7 mouse cellular contexts compared by ENCODE assay signal in genomic region chr2:48950252-48950315, GRCm38 (mm10). TPM values are rescaled to one million over a fixed set of nuclear protein-coding genes. Genes with fewer than 3 reads are reported as not detected.
A peak's percentile ranks its signal among the peaks of the same experiment; 100 is the strongest.
DNase-seq lines count a peak whose midpoint lies in the region; ATAC-seq and TF ChIP-seq lines count a peak whose summit lies in the region.

TSS of gene Orc4 (minus strand) at chr2:48950277.

- H3K27me3 ChIP-seq in forebrain, embryonic 12.5 days, result no peaks in the 10 kb centered on the region
- H3K27me3 ChIP-seq in hindbrain, embryonic 10.5 days (ENCODE audit: insufficient read depth, poor library complexity, severe bottlenecking), result no peaks in the 10 kb centered on the region
- H3K27me3 ChIP-seq in liver, embryonic 13.5 days, result no peaks in the 10 kb centered on the region

- no peaks in the 10 kb centered on the region for H3K9me3 ChIP-seq in ES-E14 (ENCODE audit: control insufficient read depth, insufficient read depth, low read depth, low read length)
- H3K9me3 ChIP-seq in forebrain, embryonic 12.5 days, result no peaks in the 10 kb centered on the region
- H3K9me3 ChIP-seq in hindbrain, embryonic 10.5 days, result no peaks in the 10 kb centered on the region
- H3K9me3 ChIP-seq in liver, embryonic 13.5 days (replicated peaks), result no peaks in the 10 kb centered on the region

- peaks cover 0 to 3% of the 10 kb centered on the region in 2 experiments; a peak in 1 of 4 replicates for H3K4me1 ChIP-seq in ES-E14 (ENCODE audit: control insufficient read depth in 2 of 2, insufficient read depth in 2 of 2, low read length in 2 of 2, poor library complexity in 1 of 2)
- peaks cover 7% of the 10 kb centered on the region for H3K4me1 ChIP-seq in forebrain, embryonic 12.5 days
- peaks cover 15% of the 10 kb centered on the region for H3K4me1 ChIP-seq in hindbrain, embryonic 10.5 days (replicated peaks)
- H3K4me1 ChIP-seq in liver, embryonic 13.5 days (replicated peaks), result peaks cover 21% of the 10 kb centered on the region

- in situ Hi-C loops in ES-E14 (cut with MboI; ENCODE audit: low sequenced_read_pairs in 2 of 2, unreplicated experiment in 2 of 2), result no loop called here

- peak within 1 kb of the TSS; percentile 70 for H3K27ac ChIP-seq in ES-E14 (ENCODE audit: insufficient read depth, low read depth, low read length, poor library complexity, severe bottlenecking)
- peak within 1 kb of the TSS; percentile 95 for H3K27ac ChIP-seq in forebrain, embryonic 12.5 days
- peak within 1 kb of the TSS; percentile 96 for H3K27ac ChIP-seq in hindbrain, embryonic 10.5 days
- H3K27ac ChIP-seq in liver, embryonic 13.5 days, result peak within 1 kb of the TSS; percentile 91

- peak within 1 kb of the TSS; percentile 66 for H3K4me2 ChIP-seq in forebrain, embryonic 12.5 days
- H3K4me2 ChIP-seq in liver, embryonic 13.5 days, result peak within 1 kb of the TSS; percentile 78

- H3K4me3 ChIP-seq in ES-E14 (ENCODE audit: insufficient read depth in 1 of 2, low read depth in 1 of 2, low read length in 2 of 2, poor library complexity in 1 of 2, severe bottlenecking in 1 of 2), result peak within 1 kb of the TSS; percentile 96 to 98
- H3K4me3 ChIP-seq in forebrain, embryonic 12.5 days (replicated peaks), result peak within 1 kb of the TSS; percentile 83
- H3K4me3 ChIP-seq in hindbrain, embryonic 10.5 days, result peak within 1 kb of the TSS; percentile 92
- H3K4me3 ChIP-seq in liver, embryonic 13.5 days (replicated peaks), result peak within 1 kb of the TSS; percentile 98

- no peak for ATAC-seq in CD4-positive, CD25-positive, alpha-beta regulatory T cell, adult 4 months
- ATAC-seq in forebrain, embryonic 12.5 days (ENCODE audit: low FRiP score), result no peak; the same call in 1 of the 2 replicates
- no peak for ATAC-seq in liver, embryonic 13.5 days (ENCODE audit: low read depth)

- peak within 1 kb of the TSS; percentile 95 for H3K9ac ChIP-seq in ES-E14 (ENCODE audit: insufficient read depth, low read depth, low read length, poor library complexity, severe bottlenecking)
- H3K9ac ChIP-seq in forebrain, embryonic 12.5 days, result peak within 1 kb of the TSS; percentile 91
- peak within 1 kb of the TSS; percentile 95 for H3K9ac ChIP-seq in liver, embryonic 13.5 days

- 0% methylated on average over 2 of the region's 2 CpGs for whole genome bisulfite sequencing in forebrain, embryonic 12.5 days
- 0% methylated on average over 2 of the region's 2 CpGs for WGBS in hindbrain, embryonic 10.5 days
- WGBS in liver, embryonic 13.5 days (ENCODE audit: insufficient replicate concordance), result 0% methylated on average over 2 of the region's 2 CpGs

- DNase-seq in ES-E14 (ENCODE audit: low read depth, low spot score), result no peak
- no peak for DNase-seq in hindbrain, embryonic 10.5 days (ENCODE audit: low spot score)
- no peak for DNase-seq in liver, embryonic 13.5 days
- DNase-seq in retina, embryonic 14.5 days (ENCODE audit: low spot score), result no peak
- no peak for DNase-seq in urinary bladder, postnatal 4 days (ENCODE audit: low spot score in 2 of 2)

- no peaks in the 10 kb centered on the region for H3K36me3 ChIP-seq in ES-E14 (ENCODE audit: control insufficient read depth, insufficient read depth, low read length, poor library complexity, severe bottlenecking)
- no peaks in the 10 kb centered on the region for H3K36me3 ChIP-seq in forebrain, embryonic 12.5 days (replicated peaks)
- no peaks in the 10 kb centered on the region for H3K36me3 ChIP-seq in hindbrain, embryonic 10.5 days
- no peaks in the 10 kb centered on the region for H3K36me3 ChIP-seq in liver, embryonic 13.5 days

TF ChIP-seq in ES-E14, 5 proteins besides CTCF, POLR2A, EP300 and RAD21:
- TF ChIP-seq ZC3H11A (IDR thresholded peaks at IDR 0.05; ENCODE audit: borderline replicate concordance, low read depth, low read length), result no peak
- no peak for TF ChIP-seq HCFC1 (IDR thresholded peaks at IDR 0.05; ENCODE audit: borderline replicate concordance, insufficient read depth, low read length)
- TF ChIP-seq CHD2 (IDR thresholded peaks at IDR 0.05; ENCODE audit: low read depth, low read length), result no peak
TF ChIP-seq in ES-E14: peak in this region for 0.

RNA-seq across cellular contexts. Expression of gene Orc4, which starts in this region (rescaled TPM):
- 100 to 1,000 TPM in 1 of 2 experiments, 10 to 100 TPM in 1; 98.5 to 124 TPM for polyA plus RNA-seq in CD4-positive, CD25-positive, alpha-beta regulatory T cell, adult 4 months (2017; shearing (Covaris generic))
- total RNA-seq in ES-E14 (2012; rRNA removed), result 45.8 and 55.9 TPM in 2 replicates
- polyA plus RNA-seq in forebrain, embryonic 12.5 days (2016; fragmentation: Nextera tagmentation; extraction: Ambion mirVana), result 131 and 132 TPM in 2 replicates
- polyA plus RNA-seq in hindbrain, embryonic 10.5 days (2016; fragmentation: Nextera tagmentation; extraction: Ambion mirVana), result 104 and 113 TPM in 2 replicates
- 48.7 and 58.7 TPM in 2 replicates for polyA plus RNA-seq in liver, embryonic 13.5 days (2015; fragmentation: Nextera tagmentation; extraction: Ambion mirVana)
